Mouse (Mus musculus) colon, adult 2 months (tissue): ENCODE data around the gene Krtap1-4. TPM values are rescaled to one million over a fixed set of nuclear protein-coding genes. Genes with fewer than 3 reads are reported as not detected.

Experiments
- polyA plus RNA-seq: library from polyadenylated mRNA; depleted of rRNA; stranded (reverse); fragments of >200 nt; gene quantifications from 2 replicates; pipeline ENCODE4 v1.2.3, GENCODE M21; 2012; rRNA removed

Krtap1-4 gene
- polyA plus RNA-seq = not detected in 2 replicates

GRCm38 (mm10) chr11:99583245-99583704 lies at the start of gene Krtap1-4:
Krtap1-4 (minus strand) TSS chr11:99583654.

GRCm38 (mm10) chr11:99628138-99628537 lies 44.7 kb upstream of the Krtap1-4 start, which contains the start of gene Krtap4-1:
Krtap4-1 (minus strand) TSS chr11:99628238.

GRCm38 (mm10) chr11:99620335-99620734 lies 36.9 kb upstream of the Krtap1-4 start, which contains the start of gene Gm11562:
Gm11562 (minus strand) TSS chr11:99620435.

GRCm38 (mm10) chr11:99614796-99615363 lies 31.4 kb upstream of the Krtap1-4 start, which contains the start of gene Krtap2-4:
Krtap2-4 (minus strand) TSS chr11:99614846.

GRCm38 (mm10) chr11:99610089-99610488 lies 26.6 kb upstream of the Krtap1-4 start, which contains the start of gene Gm11937:
Gm11937 (minus strand) TSS chr11:99610189.

GRCm38 (mm10) chr11:99603208-99603607 lies 19.8 kb upstream of the Krtap1-4 start, which contains the start of gene Gm11938:
Gm11938 (minus strand) TSS chr11:99603308.

GRCm38 (mm10) chr11:99597742-99598141 lies 14.3 kb upstream of the Krtap1-4 start, which contains the start of gene Krtap9-3:
Krtap9-3 (minus strand) TSS chr11:99598105.

GRCm38 (mm10) chr11:99590981-99591380 lies 7.5 kb upstream of the Krtap1-4 start, which contains the start of gene Krtap1-3:
Krtap1-3 (minus strand) TSS chr11:99591339.

GRCm38 (mm10) chr11:99580636-99581035 lies 2.8 kb downstream of the Krtap1-4 start, which contains the start of gene Krtap1-5:
Krtap1-5 (minus strand) TSS chr11:99581016.

GRCm38 (mm10) chr11:99566530-99566929 lies 16.9 kb downstream of the Krtap1-4 start, which contains the start of gene Krtap3-1:
Krtap3-1 (minus strand) TSS chr11:99566630.

GRCm38 (mm10) chr11:99559366-99559765 lies 24.1 kb downstream of the Krtap1-4 start, which contains the start of gene Gm11939:
Gm11939 (minus strand) TSS chr11:99559466.

GRCm38 (mm10) chr11:99556753-99557152 lies 26.7 kb downstream of the Krtap1-4 start, which contains the start of gene Krtap3-2:
Krtap3-2 (minus strand) TSS chr11:99556853.

GRCm38 (mm10) chr11:99550765-99551164 lies 32.7 kb downstream of the Krtap1-4 start, which contains the start of gene Krtap3-3:
Krtap3-3 (minus strand) TSS chr11:99550865.

Other genes with a start within 250 kb of the Krtap1-4 start
- not detected in 2 replicates for gene Krt26, start 245.7 kb downstream of the Krtap1-4 start, polyA plus RNA-seq
- not detected in 2 replicates for gene Krt27, start 232.6 kb downstream of the Krtap1-4 start, polyA plus RNA-seq
- not detected in 2 replicates for gene Krt28, start 208.8 kb downstream of the Krtap1-4 start, polyA plus RNA-seq
- 0.33 and 0.76 TPM in 2 replicates for gene Krt10, start 194.3 kb downstream of the Krtap1-4 start, polyA plus RNA-seq
- gene Krt12, start 161.4 kb downstream of the Krtap1-4 start, polyA plus RNA-seq = 1.7 and 1.8 TPM in 2 replicates
- 244 and 256 TPM in 2 replicates for gene Krt20, start 145.5 kb downstream of the Krtap1-4 start, polyA plus RNA-seq
- gene Krt23, start 90.5 kb downstream of the Krtap1-4 start, polyA plus RNA-seq = 4.5 and 4.7 TPM in 2 replicates
- not detected in 2 replicates for gene Krt39, start 62.3 kb downstream of the Krtap1-4 start, polyA plus RNA-seq
- gene Krt40, start 40.5 kb downstream of the Krtap1-4 start, polyA plus RNA-seq = not detected in 2 replicates
- gene Krtap3-3, start 32.8 kb downstream of the Krtap1-4 start, polyA plus RNA-seq = not detected in 2 replicates
- gene Krtap3-2, start 26.8 kb downstream of the Krtap1-4 start, polyA plus RNA-seq = not detected in 2 replicates
- gene Gm11939, start 24.2 kb downstream of the Krtap1-4 start, polyA plus RNA-seq = not detected in 2 replicates
- gene Krtap3-1, start 17.0 kb downstream of the Krtap1-4 start, polyA plus RNA-seq = 3.7 and 4.5 TPM in 2 replicates
- gene Krtap1-5, start 2.6 kb downstream of the Krtap1-4 start, polyA plus RNA-seq = not detected in 2 replicates
- gene Krtap1-3, start 7.7 kb upstream of the Krtap1-4 start, polyA plus RNA-seq = not detected in 2 replicates
- not detected in 2 replicates for gene Krtap9-3, start 14.5 kb upstream of the Krtap1-4 start, polyA plus RNA-seq
- gene Gm11938, start 19.7 kb upstream of the Krtap1-4 start, polyA plus RNA-seq = not detected in 2 replicates
- gene Gm11937, start 26.5 kb upstream of the Krtap1-4 start, polyA plus RNA-seq = not detected in 2 replicates
- not detected in 2 replicates for gene Krtap2-4, start 31.2 kb upstream of the Krtap1-4 start, polyA plus RNA-seq
- 1.3 TPM in 1 of 2 replicates, not detected in the other for gene Gm11562, start 36.8 kb upstream of the Krtap1-4 start, polyA plus RNA-seq
- gene Krtap4-1, start 44.6 kb upstream of the Krtap1-4 start, polyA plus RNA-seq = not detected in 2 replicates
- gene Krtap4-2, start 51.4 kb upstream of the Krtap1-4 start, polyA plus RNA-seq = not detected in 2 replicates
- not detected in 2 replicates for gene Krtap4-7, start 60.4 kb upstream of the Krtap1-4 start, polyA plus RNA-seq
- gene Gm11555, start 66.6 kb upstream of the Krtap1-4 start, polyA plus RNA-seq = not detected in 2 replicates
- not detected in 2 replicates for gene Gm11563, start 75.3 kb upstream of the Krtap1-4 start, polyA plus RNA-seq
- not detected in 2 replicates for gene Krtap4-6, start 82.3 kb upstream of the Krtap1-4 start, polyA plus RNA-seq
- gene Gm14190, start 107.1 kb upstream of the Krtap1-4 start, polyA plus RNA-seq = not detected in 2 replicates
- not detected in 2 replicates for gene Gm14180, start 150.6 kb upstream of the Krtap1-4 start, polyA plus RNA-seq
- gene Gm11595, start 189.3 kb upstream of the Krtap1-4 start, polyA plus RNA-seq = not detected in 2 replicates
- not detected in 2 replicates for gene Krtap4-8, start 197.1 kb upstream of the Krtap1-4 start, polyA plus RNA-seq
- gene Krtap4-9, start 201.5 kb upstream of the Krtap1-4 start, polyA plus RNA-seq = not detected in 2 replicates
- gene Gm11596, start 209.8 kb upstream of the Krtap1-4 start, polyA plus RNA-seq = not detected in 2 replicates
- gene Gm11569, start 215.3 kb upstream of the Krtap1-4 start, polyA plus RNA-seq = 0.33 TPM in 1 of 2 replicates, not detected in the other
- gene Gm11554, start 220.8 kb upstream of the Krtap1-4 start, polyA plus RNA-seq = not detected in 2 replicates
- gene Krtap4-13, start 226.2 kb upstream of the Krtap1-4 start, polyA plus RNA-seq = not detected in 2 replicates
- gene Gm11564, start 232.0 kb upstream of the Krtap1-4 start, polyA plus RNA-seq = not detected in 2 replicates